Mouse (Mus musculus): ENCODE results near the gene Acap2.

Gene Acap2

DNA sequence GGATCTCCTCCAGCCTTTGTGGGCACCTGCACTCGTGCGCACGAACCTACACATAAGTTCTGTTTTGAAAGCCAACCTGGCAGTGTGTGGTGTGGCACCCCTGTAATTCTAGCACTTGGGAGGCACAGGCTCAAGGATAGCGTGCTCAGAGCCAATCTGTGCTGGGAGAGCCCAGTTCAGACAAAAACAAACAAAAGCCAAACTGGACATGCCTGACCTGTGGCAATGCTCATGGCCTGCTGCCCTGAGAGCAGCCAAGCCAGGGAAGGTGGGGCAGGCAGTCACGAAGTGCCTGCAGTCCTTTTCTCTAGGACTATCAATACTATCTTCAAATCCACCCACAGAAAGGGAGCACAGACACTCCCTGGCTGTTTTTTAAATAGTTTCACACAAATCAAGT lies 157.9 kb downstream of the Acap2 start:
- DNase-seq: no peak

Data from liver (tissue).